Mouse (Mus musculus): ENCODE data around the gene Dtx2.

Dtx2 gene

GRCm38 (mm10) chr5:135975893-135976668 is 18.5 kb upstream of the Dtx2 start:
- no peak for DNase-seq

- DNase-seq: no peak
Measured at GRCm38 (mm10) chr5:135979381-135979780, 15.2 kb upstream of the Dtx2 start.

GRCm38 (mm10) chr5:135979904-135980303 is 14.7 kb upstream of the Dtx2 start, which contains the start of gene Zp3:
Gene Zp3 (plus strand): TSS chr5:135980099.
- no peak for DNase-seq

GRCm38 (mm10) chr5:135982398-135982797 is 12.2 kb upstream of the Dtx2 start:
- peak; percentile 66 for DNase-seq

GRCm38 (mm10) chr5:135984546-135985044 is 10.0 kb upstream of the Dtx2 start:
- no peak for DNase-seq

GRCm38 (mm10) chr5:135987248-135987647 is 7.4 kb upstream of the Dtx2 start:
- no peak for DNase-seq

GRCm38 (mm10) chr5:135990601-135991000 is 4.0 kb upstream of the Dtx2 start:
- no peak for DNase-seq

- DNase-seq: peak; percentile 26
Measured at GRCm38 (mm10) chr5:135993381-135993965, 1.1 kb upstream of the Dtx2 start.

GRCm38 (mm10) chr5:135994335-135994724 is 270 bp upstream of the Dtx2 start:
- DNase-seq: no peak

GRCm38 (mm10) chr5:135996162-135996561 is 1.6 kb downstream of the Dtx2 start:
- no peak for DNase-seq

- no peak for DNase-seq
Measured at GRCm38 (mm10) chr5:136001222-136001621, 6.6 kb downstream of the Dtx2 start.

GRCm38 (mm10) chr5:136002325-136002724 is 7.7 kb downstream of the Dtx2 start:
- no peak for DNase-seq

- no peak for DNase-seq
Measured at GRCm38 (mm10) chr5:136002751-136003151, 8.2 kb downstream of the Dtx2 start.

GRCm38 (mm10) chr5:136004537-136004936 is 9.9 kb downstream of the Dtx2 start:
- no peak for DNase-seq

- DNase-seq: no peak
Measured at GRCm38 (mm10) chr5:136007745-136008144, 13.1 kb downstream of the Dtx2 start.

GRCm38 (mm10) chr5:136014877-136015276 is 20.3 kb downstream of the Dtx2 start:
- peak; percentile 36 for DNase-seq

GRCm38 (mm10) chr5:136015586-136015985 is 21.0 kb downstream of the Dtx2 start:
- peak; percentile 28 for DNase-seq

- DNase-seq: peak; percentile 64
Measured at GRCm38 (mm10) chr5:136016014-136016876, 21.6 kb downstream of the Dtx2 start.

GRCm38 (mm10) chr5:136017262-136017661 is 22.7 kb downstream of the Dtx2 start:
- DNase-seq: no peak

- DNase-seq: no peak
Measured at GRCm38 (mm10) chr5:136018726-136019125, 24.1 kb downstream of the Dtx2 start.

- DNase-seq: no peak
Measured at GRCm38 (mm10) chr5:136019907-136020306, 25.3 kb downstream of the Dtx2 start.

- no peak for DNase-seq
Measured at GRCm38 (mm10) chr5:136025712-136026111, 31.1 kb downstream of the Dtx2 start.

GRCm38 (mm10) chr5:136026859-136027258 is 32.3 kb downstream of the Dtx2 start:
- DNase-seq: no peak
